Mouse (Mus musculus) liver, embryonic 11.5 days (tissue): ENCODE measurements around the gene Gpc2. TPM values are rescaled to one million over a fixed set of nuclear protein-coding genes. Genes with fewer than 3 reads are reported as not detected.
A peak's percentile ranks its signal among the peaks of the same experiment; 100 is the strongest.

Source experiments
- ATAC-seq: fragments of 200-750 bp; cut with Nextera tagmentation; replicated peaks from 2 replicates; pipeline ENCODE4 v1.8.0; 2017; ENCODE audit warnings: moderate number of reproducible peaks, mild to moderate bottlenecking, moderate TSS enrichment, moderate library complexity; ENCODE audit not compliant: low FRiP score
- DNase-seq: peaks from one replicate; pipeline ENCODE4 v3.0.0-alpha.2; 2017; ENCODE audit warnings: low spot score
- H3K27ac ChIP-seq: fragments of 300-500 bp; sonication (generic); 2 replicates; pipeline ENCODE4 v1.5.1; 2014; ENCODE audit warnings: mild to moderate bottlenecking, low read depth, low read length, control low read depth
- H3K27me3 ChIP-seq: fragments of 300-500 bp; sonication (generic); replicated peaks from 2 replicates; pipeline ENCODE4 v1.6.1; 2014; ENCODE audit warnings: low read length, mixed read lengths; ENCODE audit not compliant: control insufficient read depth, insufficient read depth
- H3K36me3 ChIP-seq: fragments of 300-500 bp; sonication (generic); 2 replicates; pipeline ENCODE4 v1.6.1; 2014; ENCODE audit warnings: mild to moderate bottlenecking, low read length, moderate library complexity, mixed read lengths; ENCODE audit not compliant: control insufficient read depth, insufficient read depth
- H3K4me1 ChIP-seq: fragments of 300-500 bp; sonication (generic); replicated peaks from 2 replicates; pipeline ENCODE4 v1.6.1; 2014; ENCODE audit warnings: low read length, mixed read lengths; ENCODE audit not compliant: control insufficient read depth, insufficient read depth
- H3K4me2 ChIP-seq: fragments of 300-500 bp; sonication (generic); 2 replicates; pipeline ENCODE4 v1.6.1; 2014; ENCODE audit warnings: mild to moderate bottlenecking, control low read depth, moderate library complexity
- H3K4me3 ChIP-seq: fragments of 300-500 bp; sonication (generic); 2 replicates; pipeline ENCODE4 v1.5.1; 2014; ENCODE audit warnings: low read depth, low read length, control low read depth
- H3K9ac ChIP-seq: fragments of 300-500 bp; sonication (generic); 2 replicates; pipeline ENCODE4 v1.6.1; 2014; ENCODE audit warnings: low read depth, low read length, control low read depth
- H3K9me3 ChIP-seq: fragments of 300-500 bp; sonication (generic); 2 replicates; pipeline ENCODE4 v1.6.1; 2016; ENCODE audit warnings: low read length, inconsistent platforms, mixed read lengths; ENCODE audit not compliant: control insufficient read depth
- WGBS: fragments of 180-500 bp; shearing (Covaris S2); extraction: QIAGEN DNeasy Blood & Tissue Kit; methylation state at CpG from one replicate; pipeline ENCODE4 v1.1.7; 2014; 5-methylcytosine and 5-hydroxymethylcytosine counted together
- polyA plus RNA-seq: library from polyadenylated mRNA; unstranded; fragments of >200 nt; fragmentation: Nextera tagmentation; extraction: Ambion mirVana; gene quantifications from 2 replicates; pipeline ENCODE4 v1.2.1, GENCODE M21; 2014

The Gpc2 gene
- polyA plus RNA-seq, 1 experiment from 2014 or later = 2.7 TPM

- 84% methylated on average over 3 of the region's 3 CpGs for WGBS
- Histone ChIP-seq H3K27me3 (peaks cover 20% of the 10 kb centered on the region), H3K36me3 (peaks cover 2% of the 10 kb centered on the region; the same call in 1 of the 2 replicates), H3K4me1 (peaks cover 15% of the 10 kb centered on the region), H3K9me3 (no peaks in the 10 kb centered on the region), H3K27ac (no peak overlapping the region), H3K9ac (no peak overlapping the region), H3K4me3 (no peak overlapping the region), H3K4me2 (no peak overlapping the region)
- DNase-seq (peak; percentile 9), ATAC-seq (no peak)
Measured at GRCm38 (mm10) chr5:138267114-138267513, 12.7 kb downstream of the Gpc2 start.

- Histone ChIP-seq H3K9ac (no peak overlapping the region), H3K9me3 (no peaks in the 10 kb centered on the region), H3K27ac (no peak overlapping the region), H3K4me1 (peaks cover 25% of the 10 kb centered on the region), H3K4me3 (no peak overlapping the region), H3K4me2 (no peak overlapping the region), H3K36me3 (peaks cover 9% of the 10 kb centered on the region), H3K27me3 (peaks cover 6% of the 10 kb centered on the region)
- DNase-seq = no peak
- no peak for ATAC-seq
- 88% methylated on average over 4 of the region's 4 CpGs for WGBS
Measured at GRCm38 (mm10) chr5:138265712-138266111, 14.1 kb downstream of the Gpc2 start.

GRCm38 (mm10) chr5:138264207-138264578 is 15.6 kb downstream of the Gpc2 start:
- peaks cover 40% of the 10 kb centered on the region for H3K4me1 ChIP-seq
- peak overlapping the region; percentile 97 for H3K4me3 ChIP-seq
- H3K27ac ChIP-seq = no peak overlapping the region; the same call in 1 of the 2 replicates
- no peaks in the 10 kb centered on the region for H3K27me3 ChIP-seq
- 16% methylated on average over 6 of the region's 6 CpGs for WGBS
- no peaks in the 10 kb centered on the region for H3K9me3 ChIP-seq
- H3K36me3 ChIP-seq = peaks cover 18% of the 10 kb centered on the region
- DNase-seq (no peak), ATAC-seq (no peak)
- peak overlapping the region; percentile 94 for H3K4me2 ChIP-seq
- H3K9ac ChIP-seq = peak overlapping the region; percentile 97

GRCm38 (mm10) chr5:138263260-138264206 is 16.3 kb downstream of the Gpc2 start, which contains the start of gene BC037034:
BC037034 (minus strand) TSS chr5:138264033.
- ATAC-seq (peak; percentile 81), DNase-seq (peak; percentile 88)
- peak within 1 kb of the TSS; percentile 94 for H3K4me2 ChIP-seq
- H3K27me3 ChIP-seq = no peaks in the 10 kb centered on the region
- H3K4me3 ChIP-seq = peak within 1 kb of the TSS; percentile 97
- no peaks in the 10 kb centered on the region for H3K9me3 ChIP-seq
- H3K4me1 ChIP-seq = peaks cover 46% of the 10 kb centered on the region
- peaks cover 21% of the 10 kb centered on the region for H3K36me3 ChIP-seq
- WGBS = 1% methylated on average over 70 of the region's 71 CpGs
- peak within 1 kb of the TSS; percentile 97 for H3K9ac ChIP-seq
- H3K27ac ChIP-seq = peak within 1 kb of the TSS; percentile 87

- Histone ChIP-seq H3K36me3 (peaks cover 21% of the 10 kb centered on the region), H3K4me3 (peak overlapping the region; percentile 97), H3K9me3 (no peaks in the 10 kb centered on the region), H3K27ac (peak overlapping the region; percentile 90; the same call in 1 of the 2 replicates), H3K27me3 (no peaks in the 10 kb centered on the region), H3K4me1 (peaks cover 50% of the 10 kb centered on the region), H3K9ac (peak overlapping the region; percentile 97), H3K4me2 (peak overlapping the region; percentile 94)
- DNase-seq (no peak), ATAC-seq (no peak)
- 49% methylated on average over 18 of the region's 18 CpGs for WGBS
Measured at GRCm38 (mm10) chr5:138262582-138263240, 17.1 kb downstream of the Gpc2 start.

- no peak for ATAC-seq
- Histone ChIP-seq H3K9ac (peak overlapping the region; percentile 97), H3K36me3 (peaks cover 21% of the 10 kb centered on the region)
Measured at GRCm38 (mm10) chr5:138262001-138262400, 17.8 kb downstream of the Gpc2 start.

GRCm38 (mm10) chr5:138260834-138261233 is 19.0 kb downstream of the Gpc2 start:
- H3K4me2 ChIP-seq = peak overlapping the region; percentile 94
- WGBS = 49% methylated on average over 11 of the region's 11 CpGs

More at GRCm38 (mm10) chr5:138262001-138262400, 17.8 kb downstream of the Gpc2 start:
- no peak for DNase-seq
- 58% methylated on average over 4 of the region's 4 CpGs for WGBS
- H3K4me2 ChIP-seq = peak overlapping the region; percentile 94
- no peaks in the 10 kb centered on the region for H3K9me3 ChIP-seq
- peak overlapping the region; percentile 97 for H3K4me3 ChIP-seq
- H3K27me3 ChIP-seq = no peaks in the 10 kb centered on the region
- H3K4me1 ChIP-seq = peaks cover 54% of the 10 kb centered on the region
- H3K27ac ChIP-seq = peak overlapping the region; percentile 90

GRCm38 (mm10) chr5:138260051-138260450 is 19.8 kb downstream of the Gpc2 start:
- ATAC-seq (0 out of 2 replicates have a peak, but pooled peaks have one; percentile 4), DNase-seq (no peak)
- Histone ChIP-seq H3K4me3 (peak overlapping the region; percentile 97), H3K4me1 (peaks cover 60% of the 10 kb centered on the region), H3K27ac (peak overlapping the region; percentile 90), H3K9ac (peak overlapping the region; percentile 64), H3K4me2 (peak overlapping the region; percentile 94), H3K9me3 (no peaks in the 10 kb centered on the region), H3K27me3 (no peaks in the 10 kb centered on the region), H3K36me3 (peaks cover 21% of the 10 kb centered on the region)
- WGBS = 43% methylated on average over 10 of the region's 10 CpGs

More at GRCm38 (mm10) chr5:138260834-138261233, 19.0 kb downstream of the Gpc2 start:
- Histone ChIP-seq H3K9me3 (no peaks in the 10 kb centered on the region), H3K4me1 (peaks cover 60% of the 10 kb centered on the region), H3K27me3 (no peaks in the 10 kb centered on the region), H3K27ac (peak overlapping the region; percentile 90), H3K9ac (peak overlapping the region; percentile 64), H3K4me3 (peak overlapping the region; percentile 97), H3K36me3 (peaks cover 21% of the 10 kb centered on the region)
- DNase-seq = no peak
- ATAC-seq = peak; percentile 60
